Mouse (Mus musculus): ENCODE data around the gene Akap2. TPM values are rescaled to one million over a fixed set of nuclear protein-coding genes. Genes with fewer than 3 reads are reported as not detected.

Gene Akap2
- total RNA-seq, 2 experiments from 2014 or later = 41.5 to 44.8 TPM

DNA sequence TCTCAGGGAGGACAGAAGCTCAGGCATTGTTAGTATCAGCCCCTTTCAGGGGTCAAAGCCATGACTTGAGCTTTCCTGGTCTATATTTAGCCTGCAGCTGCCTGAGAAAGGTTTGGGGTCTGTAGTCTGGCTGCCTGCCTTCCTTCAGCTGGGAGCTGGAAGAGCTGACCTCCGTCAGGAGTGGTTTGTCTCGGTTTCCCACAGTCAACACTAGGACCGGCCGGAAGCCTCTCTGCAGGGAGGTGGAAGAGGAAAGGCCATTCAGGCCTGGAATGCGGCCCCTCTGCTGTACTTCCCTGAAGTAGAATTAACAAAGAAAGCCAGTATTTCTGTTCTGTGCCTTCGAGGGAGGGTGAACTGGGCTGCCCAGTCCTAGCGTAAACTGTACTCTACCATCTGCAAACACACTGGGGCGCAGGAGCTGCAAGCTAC, 129.6 kb downstream of the Akap2 start:
- TF ChIP-seq CTCF (IDR thresholded peaks at IDR 0.05) = no peak; the same call in 1 of the 2 replicates
- Histone ChIP-seq H3K4me3 (peak overlapping the region; percentile 21), H3K27ac (peak overlapping the region; percentile 53)
- DNase-seq (ENCODE audit: extremely low spot score in 1 of 2, low spot score in 2 of 2) = no peak
- intact Hi-C loops (cut with DNase I) = no loop called here

DNA sequence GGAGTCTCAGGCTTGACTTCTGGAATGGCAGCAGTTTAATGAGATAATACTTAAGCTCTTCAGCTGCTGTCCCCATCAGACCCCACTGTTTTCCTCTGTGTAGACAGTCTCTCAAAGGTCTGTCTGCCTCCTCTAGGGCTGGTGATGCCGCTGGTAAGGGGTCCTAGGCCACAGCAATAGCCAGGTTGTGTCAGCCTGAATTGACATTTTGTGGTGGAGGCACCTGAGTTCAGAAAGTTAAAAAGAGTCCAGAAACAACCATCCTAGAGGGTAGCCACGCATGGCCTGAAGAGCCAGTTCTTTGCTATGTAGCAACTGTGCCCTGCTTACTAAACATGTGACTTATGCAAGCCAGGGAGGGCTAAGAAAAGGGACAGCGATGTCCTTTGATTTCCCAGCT, 130.2 kb downstream of the Akap2 start:
- intact Hi-C loops (cut with DNase I) = no loop called here
- TF ChIP-seq CTCF (IDR thresholded peaks at IDR 0.05) = no peak
- H3K27ac ChIP-seq = peak overlapping the region; percentile 6; the same call in 1 of the 2 replicates
- DNase-seq (ENCODE audit: extremely low spot score in 1 of 2, low spot score in 2 of 2) = no peak
- no peak overlapping the region for H3K4me3 ChIP-seq

DNA sequence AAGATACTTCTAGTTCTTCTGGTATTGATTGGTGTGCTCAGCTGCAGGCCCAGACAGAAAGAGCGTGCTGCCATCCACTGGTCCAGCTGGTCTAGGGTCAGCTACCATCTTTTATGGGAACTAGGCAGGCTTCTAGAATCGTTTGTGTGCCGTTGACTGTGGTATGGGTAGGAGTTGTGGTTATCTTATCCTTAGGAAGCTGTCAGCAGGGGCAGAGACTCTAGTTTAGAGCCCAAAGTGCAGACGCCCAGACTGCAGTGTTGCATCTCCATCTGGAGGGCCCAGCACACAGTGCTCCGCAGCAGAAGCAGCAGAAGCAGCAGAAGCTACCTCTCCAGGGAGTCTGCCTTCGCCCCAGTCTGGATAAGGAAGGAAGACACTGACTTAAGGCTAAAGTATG, 132.0 kb downstream of the Akap2 start:
- H3K27ac ChIP-seq = no peak overlapping the region
- intact Hi-C loops (cut with DNase I) = no loop called here
- TF ChIP-seq CTCF (IDR thresholded peaks at IDR 0.05) = no peak
- no peak overlapping the region for H3K4me3 ChIP-seq
- DNase-seq (ENCODE audit: extremely low spot score in 1 of 2, low spot score in 2 of 2) = no peak

DNA sequence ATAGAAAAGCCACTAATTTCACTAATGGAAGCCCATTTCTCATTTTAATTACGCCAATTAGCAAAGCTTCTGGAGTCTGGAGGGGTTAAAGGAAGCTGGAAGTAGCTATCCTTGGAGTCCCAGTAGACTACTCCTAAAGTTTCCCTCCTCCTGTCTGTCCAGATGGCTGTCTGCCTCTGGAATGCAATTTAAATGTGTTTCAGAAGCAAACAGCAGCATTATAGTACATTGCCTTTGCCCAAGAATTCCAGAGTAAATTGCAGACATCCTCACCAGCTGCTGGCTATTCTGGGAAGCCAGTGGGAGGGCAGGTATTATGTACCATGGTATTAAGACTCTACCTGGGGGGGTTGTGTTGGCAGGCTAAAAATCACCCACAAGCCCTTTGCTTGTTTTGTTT, 134.3 kb downstream of the Akap2 start:
- intact Hi-C loops (cut with DNase I) = no loop called here
- no peak for DNase-seq (ENCODE audit: extremely low spot score in 1 of 2, low spot score in 2 of 2)
- Histone ChIP-seq H3K27ac (no peak overlapping the region), H3K4me3 (no peak overlapping the region)
- TF ChIP-seq CTCF (IDR thresholded peaks at IDR 0.05) = no peak

DNA sequence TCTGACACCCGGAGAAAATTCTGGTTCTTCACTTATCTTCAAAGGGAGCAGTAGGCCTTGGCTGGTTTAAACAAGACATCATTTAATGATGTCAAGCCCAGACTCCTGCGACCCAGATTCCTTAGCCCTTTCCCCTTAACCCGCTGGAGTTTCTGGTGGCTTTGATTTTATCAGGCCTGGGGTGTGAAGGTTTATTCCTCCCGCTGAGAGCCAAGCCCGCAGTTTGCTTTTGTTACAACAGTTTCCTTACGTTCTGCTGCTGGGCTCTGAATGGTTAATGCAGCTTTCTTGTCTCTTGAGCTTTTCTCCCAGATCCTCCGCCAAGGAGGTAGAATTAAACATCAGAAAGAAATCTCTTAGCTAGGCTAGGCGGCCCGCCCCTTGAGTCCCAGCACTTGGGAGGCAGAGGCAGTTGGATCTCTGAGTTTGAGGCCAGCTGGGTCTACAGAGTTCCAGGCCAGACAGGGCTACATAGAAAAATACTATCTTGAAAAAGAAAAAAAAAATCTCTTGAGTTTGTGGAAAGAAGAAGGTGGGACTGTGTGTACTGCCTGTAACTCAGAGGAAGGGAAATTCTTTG, 135.1 kb downstream of the Akap2 start:
- no peak overlapping the region for H3K4me3 ChIP-seq
- H3K27ac ChIP-seq = no peak overlapping the region
- no peak for TF ChIP-seq CTCF (IDR thresholded peaks at IDR 0.05)
- DNase-seq (ENCODE audit: extremely low spot score in 1 of 2, low spot score in 2 of 2) = no peak
- intact Hi-C loops (cut with DNase I) = no loop called here

DNA sequence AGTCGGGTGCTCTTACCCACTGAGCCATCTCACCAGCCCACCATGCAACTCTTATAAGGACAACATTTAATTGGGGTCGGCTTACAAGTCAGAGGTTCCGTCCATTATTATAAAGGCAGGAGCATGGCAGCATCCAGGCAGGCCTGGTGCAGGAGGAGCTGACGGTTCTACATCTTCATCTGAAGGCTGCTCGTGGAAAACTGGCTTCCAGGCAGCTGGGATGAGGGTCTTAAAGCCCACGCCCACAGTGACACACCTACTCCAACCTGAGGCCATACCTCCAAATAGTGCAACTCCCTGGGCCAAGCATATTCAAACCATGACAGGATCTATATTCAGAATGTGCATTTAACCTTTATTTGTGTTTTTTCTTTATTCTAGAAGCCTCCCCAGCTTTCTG, 136.7 kb downstream of the Akap2 start:
- intact Hi-C loops (cut with DNase I) = no loop called here
- TF ChIP-seq CTCF (IDR thresholded peaks at IDR 0.05) = no peak
- Histone ChIP-seq H3K4me3 (no peak overlapping the region), H3K27ac (no peak overlapping the region)
- DNase-seq (ENCODE audit: extremely low spot score in 1 of 2, low spot score in 2 of 2) = no peak

DNA sequence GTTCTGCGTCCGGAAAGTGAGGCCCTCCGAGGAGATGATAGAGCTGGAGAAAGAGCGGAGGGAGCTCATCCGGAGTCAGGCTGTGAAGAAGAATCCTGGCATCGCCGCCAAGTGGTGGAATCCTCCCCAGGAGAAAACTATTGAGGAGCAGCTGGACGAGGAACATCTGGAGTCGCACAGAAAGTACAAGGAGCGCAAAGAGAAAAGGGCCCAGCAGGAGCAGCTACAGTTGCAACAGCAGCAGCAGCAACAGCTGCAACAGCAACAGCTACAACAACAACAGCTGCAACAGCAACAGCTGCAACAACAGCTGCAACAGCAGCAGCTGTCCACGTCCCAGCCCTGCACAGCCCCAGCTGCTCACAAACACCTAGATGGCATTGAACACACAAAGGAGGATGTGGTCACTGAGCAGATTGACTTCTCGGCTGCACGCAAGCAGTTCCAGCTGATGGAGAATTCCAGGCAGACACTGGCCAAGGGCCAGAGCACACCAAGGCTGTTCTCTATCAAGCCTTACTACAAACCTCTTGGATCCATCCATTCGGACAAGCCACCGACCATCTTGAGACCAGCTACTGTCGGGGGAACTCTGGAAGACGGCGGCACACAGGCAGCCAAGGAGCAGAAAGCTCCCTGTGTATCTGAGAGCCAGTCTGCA, 138.0 kb downstream of the Akap2 start:
- intact Hi-C loops (cut with DNase I) = no loop called here
- Histone ChIP-seq H3K27ac (no peak overlapping the region), H3K4me3 (no peak overlapping the region)
- no peak for DNase-seq (ENCODE audit: extremely low spot score in 1 of 2, low spot score in 2 of 2)
- no peak for TF ChIP-seq CTCF (IDR thresholded peaks at IDR 0.05)

DNA sequence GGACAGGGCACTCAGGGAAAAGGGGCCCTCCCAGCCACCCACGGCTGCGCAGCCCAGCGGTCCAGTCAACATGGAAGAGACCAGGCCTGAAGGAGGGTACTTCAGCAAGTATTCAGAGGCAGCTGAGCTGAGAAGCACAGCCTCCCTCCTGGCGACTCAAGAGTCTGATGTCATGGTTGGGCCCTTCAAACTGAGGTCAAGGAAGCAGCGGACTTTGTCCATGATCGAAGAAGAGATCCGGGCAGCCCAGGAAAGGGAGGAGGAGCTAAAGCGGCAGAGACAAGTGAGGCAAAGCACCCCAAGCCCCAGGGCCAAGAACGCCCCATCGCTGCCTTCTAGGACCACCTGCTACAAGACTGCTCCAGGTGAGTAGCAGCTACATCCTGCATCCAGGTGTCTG, 139.2 kb downstream of the Akap2 start:
- TF ChIP-seq CTCF (IDR thresholded peaks at IDR 0.05) = no peak
- intact Hi-C loops (cut with DNase I) = no loop called here
- Histone ChIP-seq H3K4me3 (no peak overlapping the region), H3K27ac (no peak overlapping the region)
- DNase-seq (ENCODE audit: extremely low spot score in 1 of 2, low spot score in 2 of 2) = no peak

DNA sequence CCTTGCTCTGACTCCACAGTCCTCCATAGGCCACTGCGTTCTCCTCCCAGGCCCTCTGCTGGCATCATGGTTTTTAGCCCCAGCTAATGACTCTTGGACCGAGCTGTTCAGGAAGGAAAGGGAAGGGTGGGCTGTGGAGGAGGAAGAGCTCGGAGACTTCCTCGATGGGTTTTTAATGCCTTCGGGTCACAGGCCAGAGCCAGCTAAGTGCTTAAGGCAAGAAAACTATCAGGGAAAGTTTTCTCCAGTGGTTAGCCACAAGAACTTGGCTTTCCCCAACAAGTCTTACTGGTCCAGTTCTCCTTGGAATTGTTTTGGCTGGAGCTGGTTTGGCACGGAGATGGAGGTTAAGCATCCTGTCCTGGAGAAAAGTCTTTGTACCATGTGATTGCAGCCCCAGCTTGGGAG, 142.8 kb downstream of the Akap2 start:
- no peak overlapping the region for H3K4me3 ChIP-seq
- intact Hi-C loops (cut with DNase I) = no loop called here
- TF ChIP-seq CTCF (IDR thresholded peaks at IDR 0.05) = no peak; the same call in 1 of the 2 replicates
- no peak for DNase-seq (ENCODE audit: extremely low spot score in 1 of 2, low spot score in 2 of 2)
- H3K27ac ChIP-seq = no peak overlapping the region

DNA sequence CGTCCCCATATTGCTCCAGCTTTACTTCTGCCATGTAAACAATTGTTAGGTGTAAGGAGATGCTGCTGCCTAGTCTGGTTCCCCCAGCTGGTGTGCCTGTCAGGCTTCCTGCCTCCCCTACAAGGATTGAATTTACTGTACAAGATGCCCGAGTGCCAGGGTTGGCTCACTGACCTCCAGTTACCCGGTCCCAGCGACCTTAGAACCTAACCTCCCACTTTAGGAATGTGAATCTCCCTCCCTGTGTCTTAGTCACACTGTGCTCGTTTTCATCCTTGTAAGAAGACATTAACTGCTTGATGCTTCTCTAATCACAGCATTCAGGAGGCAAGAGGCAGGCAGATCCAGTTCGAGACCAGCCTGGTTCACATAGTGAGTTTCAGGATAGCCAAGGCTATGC, 143.7 kb downstream of the Akap2 start:
- intact Hi-C loops (cut with DNase I) = no loop called here
- no peak overlapping the region for H3K4me3 ChIP-seq
- TF ChIP-seq CTCF (IDR thresholded peaks at IDR 0.05) = no peak
- H3K27ac ChIP-seq = no peak overlapping the region
- DNase-seq (ENCODE audit: extremely low spot score in 1 of 2, low spot score in 2 of 2) = no peak

DNA sequence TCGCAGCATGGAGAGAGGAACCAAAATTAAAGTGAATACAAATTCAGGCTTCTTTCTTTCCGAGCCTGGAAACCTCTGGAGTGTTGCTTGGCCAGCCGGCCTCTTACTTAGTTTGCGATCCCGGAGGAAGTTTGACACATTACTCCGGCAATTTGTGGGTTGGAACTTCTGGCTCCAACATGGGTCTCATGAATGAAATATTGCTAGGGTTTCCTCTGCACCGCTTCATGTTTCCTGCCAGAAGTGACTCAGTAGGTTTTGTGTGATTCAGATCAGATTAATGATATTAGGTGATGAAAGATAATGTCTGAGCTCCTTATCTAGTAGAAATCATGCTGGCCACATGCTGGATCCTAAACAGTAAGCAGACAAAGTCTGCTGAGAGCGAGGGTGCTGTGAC, 144.4 kb downstream of the Akap2 start:
- intact Hi-C loops (cut with DNase I) = no loop called here
- Histone ChIP-seq H3K27ac (no peak overlapping the region), H3K4me3 (no peak overlapping the region)
- DNase-seq (ENCODE audit: extremely low spot score in 1 of 2, low spot score in 2 of 2) = no peak
- TF ChIP-seq CTCF (IDR thresholded peaks at IDR 0.05) = no peak

DNA sequence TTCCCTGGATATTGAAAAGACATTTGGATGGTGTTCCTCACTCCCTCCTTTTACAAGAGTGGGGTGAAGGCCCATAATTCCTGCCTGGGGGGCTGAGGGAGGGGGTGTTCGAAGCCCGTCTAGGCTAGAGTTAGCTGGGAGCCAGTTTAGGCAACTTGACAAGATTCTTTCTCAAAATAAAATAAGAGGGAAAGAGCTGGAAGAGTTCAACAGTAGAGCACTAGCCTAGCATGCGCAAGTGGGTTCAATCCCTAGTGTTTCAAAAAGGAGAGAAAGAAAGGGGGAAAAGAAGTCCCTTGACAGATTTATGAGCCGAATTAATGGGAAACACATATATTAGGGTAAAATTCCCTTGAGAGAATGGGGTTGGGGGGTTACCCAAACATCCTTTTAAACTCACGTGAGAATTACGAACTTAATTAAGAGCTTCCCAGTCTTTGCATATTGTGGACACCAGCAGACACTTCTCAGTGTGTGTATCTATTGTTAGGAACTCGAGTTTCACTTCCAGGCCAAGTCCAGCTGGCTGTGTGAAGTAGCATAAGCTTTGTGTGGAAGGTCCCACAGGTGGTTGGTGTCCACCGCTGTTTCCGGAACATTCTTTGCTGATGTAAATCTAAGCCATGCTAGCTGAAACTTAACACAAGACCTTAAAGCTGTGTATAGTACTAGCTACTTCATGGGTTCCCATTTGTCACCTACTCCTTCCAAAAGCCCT, 145.0 kb downstream of the Akap2 start:
- intact Hi-C loops (cut with DNase I) = no loop called here
- TF ChIP-seq CTCF (IDR thresholded peaks at IDR 0.05) = no peak
- no peak overlapping the region for H3K27ac ChIP-seq
- no peak overlapping the region for H3K4me3 ChIP-seq
- no peak for DNase-seq (ENCODE audit: extremely low spot score in 1 of 2, low spot score in 2 of 2)

Data from left cerebral cortex, adult 2 months (tissue).